Mouse (Mus musculus) testis, postnatal 14 days (tissue): ENCODE results near the gene Nr1d1.

ENCODE experiments used
- DNase-seq: peaks from one replicate; pipeline ENCODE4 v3.0.0; 2021; ENCODE audit warnings: low spot score

Gene Nr1d1

DNA sequence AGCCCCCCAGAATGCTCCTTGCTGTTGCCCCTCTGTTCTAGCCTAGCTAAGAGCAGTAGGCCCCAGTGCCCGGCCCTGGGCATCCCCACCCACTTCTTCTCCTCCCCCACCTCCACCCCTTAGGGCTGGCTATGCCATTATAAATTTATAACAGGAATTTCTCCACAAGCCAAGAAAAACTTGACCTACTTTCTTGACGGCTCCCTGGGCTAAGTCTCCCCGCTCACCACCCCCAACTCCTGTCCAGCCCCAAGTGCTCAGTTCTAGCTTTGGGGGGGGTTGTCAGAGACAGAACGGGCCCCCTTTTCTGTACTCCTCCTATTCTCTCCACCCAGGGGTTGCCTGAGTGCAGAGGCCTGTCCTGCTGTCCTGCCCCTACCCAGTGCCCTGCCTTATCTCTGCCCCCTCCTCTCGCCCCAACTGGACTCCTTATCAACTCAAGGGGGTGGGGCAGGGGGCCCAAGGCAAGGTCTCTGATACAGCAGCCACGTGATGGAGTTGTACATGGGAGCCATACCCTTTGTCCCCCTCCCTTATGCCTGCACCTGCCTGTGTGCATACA lies 23.8 kb downstream of the Nr1d1 start:
- no peak for DNase-seq

DNA sequence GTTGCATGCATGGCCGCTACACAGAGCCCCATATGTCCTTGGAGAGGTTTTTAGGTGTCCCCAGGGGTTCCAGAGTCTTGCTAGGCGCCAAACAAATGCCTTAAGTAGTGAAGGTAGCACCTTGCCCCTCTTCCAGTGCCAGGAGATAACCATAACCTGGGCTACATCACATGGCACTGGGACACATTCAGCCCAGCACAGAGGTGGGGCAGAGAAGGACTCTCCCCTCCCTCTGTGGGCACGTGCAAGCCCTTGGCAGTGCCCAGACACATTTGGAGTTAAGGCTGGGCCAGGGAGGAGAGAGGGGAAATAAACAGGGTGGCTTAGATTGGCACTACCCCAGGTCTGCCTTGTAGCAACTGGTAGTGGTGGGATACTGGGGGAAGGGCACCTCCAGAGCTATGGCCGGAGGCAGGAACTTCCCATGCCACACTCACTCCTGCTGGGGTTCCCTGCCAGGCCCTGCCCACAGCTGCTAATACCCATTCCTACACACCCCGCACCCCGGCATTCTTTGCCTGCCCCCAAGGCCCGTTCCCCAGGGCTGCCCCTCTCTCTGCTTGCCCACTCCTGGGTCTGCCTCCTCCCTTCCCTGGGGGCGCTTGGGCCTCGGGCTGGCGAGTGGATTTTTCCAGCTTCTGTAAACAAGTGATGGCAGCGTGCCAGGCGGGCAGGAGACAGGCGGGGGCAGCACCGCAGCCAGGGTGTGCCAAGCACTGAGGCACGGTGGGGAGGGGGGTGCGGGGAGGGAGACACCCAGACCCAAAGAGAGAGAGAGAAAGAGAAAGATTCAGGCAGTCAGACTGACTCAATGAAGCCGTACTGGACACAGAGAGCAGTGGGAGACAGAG lies 24.6 kb downstream of the Nr1d1 start:
- DNase-seq = no peak

DNA sequence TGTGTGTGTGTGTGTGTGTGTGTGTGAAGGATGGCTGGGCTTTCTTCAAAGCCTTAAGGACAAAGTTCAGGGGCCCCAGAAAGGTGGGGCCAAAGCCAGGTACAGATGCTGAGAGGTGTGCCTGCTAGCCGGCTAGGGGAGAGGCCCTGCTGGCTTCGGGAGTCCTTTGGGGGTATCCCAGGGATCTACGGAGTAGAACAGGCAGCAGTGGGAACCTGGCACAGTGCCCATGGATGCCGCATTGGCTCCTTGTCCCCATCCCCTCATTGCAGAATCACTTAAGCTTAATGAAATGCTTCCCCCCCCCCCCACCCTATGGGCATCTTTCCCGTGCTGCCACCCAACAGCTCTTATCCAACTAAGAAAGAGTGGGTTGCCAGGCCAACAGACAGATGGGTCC lies 25.4 kb downstream of the Nr1d1 start:
- no peak for DNase-seq

DNA sequence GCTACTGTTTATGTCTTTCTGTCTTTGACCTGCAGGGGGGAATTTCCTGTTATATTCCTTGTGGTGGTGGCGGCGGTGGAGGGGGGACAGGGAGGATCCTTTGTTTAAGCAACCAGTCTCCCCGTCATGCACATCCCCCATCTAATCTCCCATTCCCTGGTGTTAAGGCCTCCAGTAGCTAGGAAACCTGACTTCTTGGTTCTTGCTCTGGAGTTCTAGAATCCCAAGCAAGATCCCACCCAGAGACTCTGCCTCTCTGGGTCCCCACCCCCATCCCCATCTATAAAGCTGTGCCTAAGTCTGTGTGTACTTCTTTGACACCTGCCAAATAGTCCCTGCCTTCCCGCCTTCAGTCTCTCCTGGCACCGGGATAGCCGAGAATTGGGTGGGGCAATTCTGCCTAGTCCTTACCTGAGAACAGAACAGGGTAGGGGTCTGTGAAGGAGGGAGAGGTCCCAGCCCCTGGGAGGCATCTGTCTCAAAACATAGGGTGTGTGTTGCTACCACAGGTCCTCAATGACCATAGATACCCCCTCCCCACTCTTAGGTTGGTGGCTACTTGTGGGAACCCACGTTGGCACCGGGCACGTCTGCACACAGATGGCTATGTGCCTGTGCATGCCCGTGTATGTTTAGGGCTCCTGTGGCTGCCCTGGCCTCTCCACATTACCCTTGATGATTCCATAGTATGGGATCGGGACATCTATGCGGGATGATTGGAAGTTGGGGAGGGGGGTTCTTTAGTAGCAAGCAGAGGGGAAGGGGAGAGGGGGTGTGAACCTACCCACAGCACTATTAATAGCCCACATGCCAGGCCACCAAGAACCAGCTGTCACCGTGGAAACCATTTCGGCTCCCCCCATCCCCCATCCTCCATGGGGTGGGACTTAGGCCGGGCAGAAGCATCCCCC lies 26.4 kb downstream of the Nr1d1 start:
- no peak for DNase-seq

DNA sequence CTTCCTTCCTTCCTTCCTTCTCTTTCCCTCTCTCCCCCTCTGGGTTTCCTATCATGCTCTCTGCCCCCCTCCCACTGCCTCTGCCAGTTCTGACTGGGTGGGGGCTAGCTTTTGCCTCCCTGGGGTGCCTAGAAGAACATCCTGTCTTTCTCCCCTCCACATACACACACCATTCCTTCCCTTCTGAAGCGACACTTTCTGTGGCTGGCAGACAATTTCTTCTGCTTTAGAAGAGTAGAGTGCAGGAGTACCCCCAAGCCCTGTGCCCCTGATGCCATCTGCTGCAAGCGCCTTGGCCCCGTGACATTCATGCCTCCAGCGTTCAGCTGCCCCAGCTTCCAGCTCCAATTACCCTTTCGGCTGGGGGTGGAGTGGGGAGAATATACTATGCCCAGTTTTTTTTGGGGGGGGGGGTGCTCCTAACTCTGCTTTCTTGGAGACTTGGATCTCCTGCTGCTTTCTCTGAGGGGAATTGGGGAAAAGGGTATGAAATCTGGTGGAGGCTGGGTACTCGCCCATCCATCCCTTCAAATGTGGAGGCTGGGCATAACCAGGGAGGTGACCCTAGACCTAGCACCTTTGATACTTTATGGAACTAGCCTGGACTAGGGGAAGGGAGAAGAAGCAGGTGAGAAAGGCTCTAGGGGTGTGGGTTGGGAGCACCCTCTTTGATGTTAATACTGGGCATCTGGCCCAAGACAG lies 27.2 kb downstream of the Nr1d1 start:
- no peak for DNase-seq

DNA sequence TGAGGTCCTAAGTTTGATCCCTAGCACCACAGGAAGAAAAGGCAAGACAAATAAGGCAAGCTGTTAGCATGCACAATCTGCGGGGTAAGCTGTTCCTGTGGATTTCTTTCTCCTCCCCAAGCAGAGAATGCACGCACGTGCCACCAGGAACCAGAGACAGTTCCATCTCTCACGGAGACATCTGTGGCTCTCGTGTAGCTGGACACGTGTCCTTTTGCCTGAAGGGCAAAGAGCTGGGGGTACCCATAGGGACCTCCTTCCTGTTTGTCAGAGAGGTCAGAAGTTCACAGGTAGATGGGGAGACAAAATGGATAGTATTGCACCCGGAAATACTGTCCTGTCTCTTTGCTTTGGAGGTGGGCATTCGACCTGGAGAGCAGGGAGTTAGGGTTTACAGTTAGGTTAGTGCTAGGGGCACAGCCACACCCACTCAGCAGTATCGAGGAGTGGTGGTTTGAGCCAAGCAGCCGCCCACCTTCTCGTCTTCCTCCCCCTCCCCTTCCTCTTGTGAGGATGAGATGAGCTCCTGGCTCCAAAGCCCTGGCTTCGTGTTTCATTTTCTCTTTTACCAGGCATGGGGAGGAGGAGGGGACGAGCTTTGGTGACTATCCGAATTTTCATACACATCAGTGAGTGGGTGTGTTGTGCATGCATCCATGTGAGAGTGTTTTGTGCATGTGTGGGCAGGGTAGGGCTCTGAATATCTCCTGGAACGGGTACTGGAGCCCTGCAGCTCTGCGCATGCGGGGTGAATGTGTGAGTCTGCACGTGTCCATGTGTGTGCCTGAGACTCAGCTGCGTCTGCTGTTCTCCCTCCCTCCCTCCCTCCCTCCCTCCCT lies 28.1 kb downstream of the Nr1d1 start:
- DNase-seq = no peak

DNA sequence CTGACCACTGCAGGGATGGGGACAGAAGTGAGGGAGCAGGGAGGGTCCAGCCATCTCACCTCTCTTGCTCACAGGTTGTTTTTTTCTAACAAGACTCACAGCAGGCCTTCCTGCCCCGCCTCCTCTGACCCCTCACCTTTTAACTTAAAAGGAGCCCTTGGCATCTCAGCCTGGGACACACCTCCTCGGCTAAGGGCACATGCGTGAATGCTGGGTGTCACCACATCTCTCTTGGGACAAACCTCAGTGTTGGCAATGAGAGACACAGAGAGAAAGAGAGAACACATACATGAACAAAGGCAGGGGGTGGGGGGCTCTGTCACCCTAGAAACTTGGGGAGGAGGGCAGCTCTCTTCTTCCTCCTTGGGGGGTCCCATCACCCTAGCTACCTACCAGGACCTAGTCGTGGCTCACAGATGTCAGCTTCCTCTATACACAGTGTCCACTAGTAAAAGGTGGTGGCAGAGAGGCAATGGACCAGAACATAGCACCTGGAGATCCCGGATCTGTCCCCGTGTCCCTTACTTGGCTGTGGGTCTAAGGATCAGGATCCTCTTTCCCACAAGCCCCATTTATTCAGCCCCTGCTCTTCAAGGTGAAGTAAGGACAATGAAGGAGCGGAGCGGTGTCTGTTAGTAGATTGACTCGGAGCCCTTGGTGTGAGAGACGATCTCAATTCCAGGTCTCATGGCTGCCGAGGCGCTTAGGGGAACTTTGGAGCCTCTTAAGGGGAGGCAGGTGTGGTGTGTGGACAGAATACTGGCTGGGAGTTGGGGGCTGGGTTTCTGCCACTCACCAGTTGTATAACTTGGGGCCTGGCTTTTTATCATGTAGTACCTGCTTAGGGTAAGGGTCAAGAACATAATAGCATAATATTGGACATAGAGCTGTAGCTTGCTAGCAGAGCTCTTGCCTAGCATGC lies 28.9 kb downstream of the Nr1d1 start:
- no peak for DNase-seq

DNA sequence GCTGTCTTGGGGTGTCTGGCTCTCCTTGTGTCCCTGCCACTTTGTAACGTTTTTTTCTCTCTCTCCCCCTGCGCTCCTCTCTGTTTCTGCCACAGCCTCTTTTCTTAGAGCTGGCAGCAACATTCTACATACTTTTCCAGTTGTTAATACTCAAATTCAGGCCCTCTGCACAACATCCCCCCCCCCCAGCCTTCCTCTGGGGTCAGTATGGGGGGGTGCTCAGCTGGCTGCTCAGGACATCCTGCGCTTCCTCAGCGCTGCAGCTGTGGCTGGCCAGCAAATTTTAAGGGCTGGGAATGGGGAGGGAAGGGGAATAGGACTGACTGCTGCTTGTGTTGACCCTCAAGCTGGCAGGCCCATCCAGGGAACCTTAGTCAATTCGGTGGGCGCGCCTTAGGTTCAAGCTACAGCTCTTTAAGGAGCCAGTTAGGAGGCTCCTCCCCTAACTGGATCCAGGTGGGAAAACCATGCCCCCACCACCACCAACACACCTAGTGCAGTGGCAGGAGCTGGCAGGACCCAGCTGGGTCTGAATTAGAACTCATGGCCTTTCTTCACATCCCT lies 30.6 kb downstream of the Nr1d1 start:
- peak; percentile 58 for DNase-seq

DNA sequence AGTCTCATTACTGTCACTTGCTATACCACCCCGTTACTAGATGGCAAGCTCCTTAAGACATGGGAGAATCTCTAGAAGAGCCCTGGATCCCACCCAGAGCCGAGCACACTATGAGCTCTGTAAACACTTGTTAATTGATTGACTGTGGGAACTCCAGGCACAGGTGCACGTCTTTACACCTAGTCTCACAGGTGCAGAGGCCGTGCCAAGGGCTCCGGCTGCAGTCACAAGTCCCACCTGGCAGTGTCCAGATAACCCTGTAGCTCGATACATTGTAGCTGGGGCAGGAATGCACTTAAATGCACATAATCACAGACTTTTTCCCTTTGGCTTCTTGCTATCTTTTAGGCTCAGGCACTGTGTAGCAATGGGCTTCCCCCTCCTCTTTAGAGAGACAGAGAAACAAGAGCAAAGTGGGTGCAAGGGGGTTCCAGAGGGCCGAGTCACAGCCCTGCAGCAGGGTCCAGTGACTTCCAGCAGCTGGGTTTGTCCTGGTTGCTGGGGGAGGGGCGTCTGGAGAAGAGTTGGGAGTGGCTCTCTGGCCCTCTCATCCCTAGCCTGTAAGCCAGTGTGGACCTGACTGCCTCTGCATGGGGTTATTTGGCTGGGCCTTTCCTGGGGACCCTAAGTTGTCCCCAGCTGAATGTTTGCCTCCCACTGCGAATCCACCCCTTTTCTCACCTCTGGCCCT lies 31.3 kb downstream of the Nr1d1 start:
- DNase-seq = peak; percentile 89

DNA sequence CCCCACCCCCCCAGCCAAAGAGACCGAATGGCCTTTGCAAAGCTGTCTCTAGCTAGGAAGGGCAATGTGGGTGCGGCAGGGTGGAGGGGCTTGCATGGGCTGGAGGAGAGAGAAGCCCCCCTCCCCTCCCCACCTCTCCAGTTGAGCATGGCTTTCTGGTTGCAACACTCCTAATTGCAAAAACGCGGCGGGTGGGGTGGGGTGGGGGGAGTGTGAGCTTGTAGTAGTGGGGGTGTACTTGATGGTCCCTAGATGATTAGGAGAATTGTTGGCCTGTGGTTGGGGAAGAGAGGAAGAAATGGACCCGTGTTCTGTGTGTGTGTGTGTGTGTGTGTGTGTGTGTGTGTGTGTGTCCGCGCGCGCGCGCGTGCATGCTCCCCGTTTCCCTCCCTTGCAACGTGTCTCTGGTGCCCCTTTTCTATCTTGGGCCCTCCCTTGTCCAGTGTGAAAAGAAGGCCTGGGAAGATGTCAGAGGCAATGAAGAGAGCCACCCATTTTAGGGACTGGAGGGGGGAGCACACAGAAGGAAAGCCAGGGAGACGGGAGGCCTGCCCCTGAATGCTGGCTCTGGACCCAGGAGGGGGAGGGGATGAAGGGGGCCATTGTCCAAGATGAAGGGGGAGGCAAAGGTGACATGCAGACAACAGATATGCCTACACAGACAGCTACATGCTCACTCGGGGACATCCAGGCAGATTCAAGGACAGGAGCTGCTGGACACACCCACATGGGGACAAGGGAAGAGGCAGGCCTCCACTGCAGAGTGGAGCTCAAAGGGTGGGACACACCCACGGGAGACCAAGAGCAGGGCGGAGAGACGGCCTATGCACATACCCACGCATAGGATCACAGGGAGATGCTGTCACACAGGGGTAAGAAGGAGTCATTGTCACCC lies 32.5 kb downstream of the Nr1d1 start:
- peak; percentile 80 for DNase-seq

DNA sequence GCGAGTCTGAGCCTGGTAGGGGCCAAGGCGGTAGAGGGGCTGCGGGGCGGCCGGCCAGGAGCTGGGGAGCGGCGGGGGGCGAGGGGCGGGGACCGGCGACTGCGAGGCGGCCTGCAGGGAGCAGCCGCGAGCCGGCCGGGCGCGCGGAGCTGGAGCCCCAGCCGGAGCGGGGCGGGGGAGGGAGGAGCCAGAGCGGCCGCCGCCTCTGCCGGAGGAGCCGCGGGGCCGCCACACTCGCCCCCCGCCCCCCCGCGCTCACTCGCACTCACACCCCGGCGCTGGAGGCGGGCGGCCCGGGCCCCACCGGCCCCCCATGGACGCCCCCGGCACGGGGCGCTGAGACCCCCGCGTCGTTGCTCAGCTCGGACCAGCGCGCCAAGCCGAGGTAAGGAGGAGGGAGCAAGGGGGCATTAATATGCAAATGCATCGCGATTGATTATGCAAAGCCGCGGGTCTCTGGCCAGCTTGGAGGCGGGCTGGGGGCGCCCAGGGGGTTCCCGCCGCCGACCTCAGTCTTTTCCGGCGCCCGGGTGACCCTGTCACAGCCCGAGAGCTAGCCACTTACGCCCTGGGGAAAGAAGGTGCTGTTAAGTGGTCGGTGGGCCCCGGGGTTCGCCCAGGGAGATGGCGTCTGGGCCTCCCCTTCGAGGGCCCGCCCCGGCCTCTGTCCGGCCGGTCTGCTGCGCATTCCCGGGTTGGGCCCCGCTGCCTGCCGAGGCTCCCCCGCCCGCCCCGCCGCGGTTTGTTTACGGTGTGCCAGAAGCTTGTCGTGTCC lies 33.3 kb downstream of the Nr1d1 start:
- DNase-seq = peak; percentile 72

DNA sequence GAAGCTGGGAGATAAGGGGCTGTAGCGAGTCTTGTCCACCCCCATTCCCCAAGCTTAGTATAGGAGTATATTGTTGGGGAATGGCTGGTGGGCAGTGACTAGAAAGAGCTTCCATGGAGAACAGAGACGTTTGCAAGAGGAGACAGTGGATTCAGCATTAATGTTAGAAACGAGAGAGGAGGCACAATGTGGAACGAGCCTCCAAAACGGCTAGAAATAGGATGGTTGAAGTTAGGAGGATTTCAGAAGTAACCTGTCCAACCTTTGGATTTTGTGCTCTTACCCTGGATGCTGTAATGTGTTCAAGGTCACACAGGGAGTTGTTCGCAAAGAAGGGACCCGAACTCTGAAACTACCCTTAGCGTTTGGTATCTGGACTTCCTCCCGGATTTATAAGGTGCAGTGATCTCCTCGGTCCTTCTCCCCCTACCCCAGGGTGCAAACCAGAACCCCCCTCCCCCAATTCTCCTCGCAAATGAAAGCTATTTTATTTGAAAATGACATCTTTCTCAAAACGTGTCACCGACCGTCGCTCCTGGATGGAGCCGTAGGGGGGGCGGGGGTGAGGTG lies 34.0 kb downstream of the Nr1d1 start:
- no peak for DNase-seq

DNA sequence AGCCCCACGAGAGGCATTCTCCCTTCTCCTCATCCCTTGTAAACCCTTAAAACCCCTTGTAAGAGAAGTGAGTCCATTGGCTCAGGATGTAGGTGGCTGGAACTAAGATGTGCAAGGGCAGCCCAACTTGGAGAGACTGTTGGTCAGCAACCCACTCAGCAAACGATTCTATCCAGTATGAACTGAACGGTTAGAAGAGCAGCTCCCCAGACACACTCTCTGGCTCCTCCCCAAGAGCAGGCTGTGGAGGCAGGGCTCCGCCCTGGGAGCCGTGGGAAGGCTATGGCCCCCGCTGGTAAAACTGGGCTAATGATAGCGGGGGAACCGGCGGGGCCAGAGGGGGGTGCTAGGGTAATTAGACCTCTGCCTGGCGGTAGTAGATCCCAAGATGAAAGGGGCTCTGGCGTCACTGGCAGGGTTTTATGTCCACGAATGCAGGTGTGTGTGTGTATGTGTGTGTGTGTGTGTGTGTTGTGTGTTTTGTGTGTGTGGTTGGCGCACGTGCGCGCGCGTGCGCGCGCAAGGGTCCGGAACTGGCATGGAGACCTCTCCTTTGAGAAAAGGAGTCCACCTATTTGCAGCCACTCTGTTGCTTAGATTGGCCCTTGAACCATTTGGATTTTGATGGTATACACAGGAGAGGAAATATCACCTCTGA lies 34.6 kb downstream of the Nr1d1 start, which contains the start of gene Thra:
Gene Thra, plus strand, starts transcription at position 246 of the 658 bp plus-strand sequence.
- peak; percentile 68 for DNase-seq

DNA sequence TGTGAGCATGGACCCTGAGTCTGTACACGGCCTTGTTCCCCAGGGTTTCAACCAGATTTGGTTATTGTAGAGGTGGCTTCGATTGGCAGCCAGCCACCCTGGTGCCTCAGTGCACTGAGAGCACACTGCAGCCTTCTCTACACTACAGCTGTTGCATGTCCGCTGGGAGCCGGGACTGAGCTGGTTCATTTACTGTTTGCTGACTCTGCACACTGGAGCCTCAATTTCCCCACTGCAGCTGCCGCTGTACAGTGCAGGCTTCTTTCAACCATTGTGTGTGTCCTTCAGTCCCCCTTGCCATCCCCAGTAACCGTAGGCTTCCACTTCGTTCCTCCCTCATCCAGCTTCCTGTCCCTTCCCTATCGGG lies 35.1 kb downstream of the Nr1d1 start:
- DNase-seq = no peak

DNA sequence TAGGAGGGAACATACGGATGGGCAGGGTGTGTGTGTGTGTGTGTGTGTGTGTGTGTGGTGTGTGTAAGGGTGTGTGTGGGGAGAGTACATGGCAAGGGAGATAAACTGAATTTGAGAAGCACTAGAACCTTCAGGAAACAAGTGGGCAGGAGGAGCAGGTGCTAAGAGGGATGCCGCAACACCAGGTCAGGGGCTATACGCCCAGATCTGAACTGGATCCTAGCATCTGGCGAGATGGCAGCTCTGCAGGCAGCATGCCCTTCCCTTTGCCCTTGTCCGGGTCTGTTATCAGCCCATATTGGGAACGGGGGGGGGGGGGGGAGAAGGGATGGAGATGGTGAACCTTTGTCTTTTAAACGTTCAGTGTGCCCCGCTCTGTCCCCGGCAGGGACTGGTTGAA lies 36.2 kb downstream of the Nr1d1 start:
- no peak for DNase-seq

DNA sequence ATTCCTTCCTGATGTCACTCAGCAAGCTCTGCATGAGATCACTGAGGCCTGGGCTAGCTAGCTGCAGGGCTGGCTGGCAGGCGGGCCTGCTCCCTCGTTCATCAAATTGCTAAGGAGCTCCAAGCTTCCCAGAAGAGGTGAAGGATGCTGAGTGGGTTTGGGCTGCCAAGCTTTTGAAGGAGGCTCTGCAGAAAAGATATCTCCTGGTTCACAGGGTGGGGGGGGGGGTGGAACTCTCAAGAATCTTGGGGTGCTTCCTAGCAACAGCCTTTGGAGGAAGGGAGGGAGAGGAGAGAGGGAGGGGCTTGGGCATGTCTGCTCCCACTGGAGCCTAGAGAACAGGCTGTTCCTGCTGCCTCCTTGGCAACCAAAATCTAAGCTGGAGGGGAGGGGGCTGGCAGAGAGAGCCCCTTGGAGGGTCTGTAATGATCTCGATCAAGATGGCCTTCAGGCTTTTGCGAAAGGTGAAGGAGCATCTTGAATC lies 36.7 kb downstream of the Nr1d1 start:
- DNase-seq = peak; percentile 69
